Mouse (Mus musculus): Measurements from ENCODE around the gene Slc8b1.

GRCm38 (mm10) chr5:120579898-120580626, 69.1 kb downstream of the Slc8b1 start:
- no peak for TF ChIP-seq POLR2A (IDR thresholded peaks at IDR 0.05; ENCODE audit: low read depth, low read length)
- TF ChIP-seq CTCF (IDR thresholded peaks at IDR 0.05; ENCODE audit: extremely low read depth, insufficient read length, insufficient replicate concordance, low read depth, low read length), result no peak
